Mouse (Mus musculus): ENCODE measurements around the gene Ndufc1.

DNA sequence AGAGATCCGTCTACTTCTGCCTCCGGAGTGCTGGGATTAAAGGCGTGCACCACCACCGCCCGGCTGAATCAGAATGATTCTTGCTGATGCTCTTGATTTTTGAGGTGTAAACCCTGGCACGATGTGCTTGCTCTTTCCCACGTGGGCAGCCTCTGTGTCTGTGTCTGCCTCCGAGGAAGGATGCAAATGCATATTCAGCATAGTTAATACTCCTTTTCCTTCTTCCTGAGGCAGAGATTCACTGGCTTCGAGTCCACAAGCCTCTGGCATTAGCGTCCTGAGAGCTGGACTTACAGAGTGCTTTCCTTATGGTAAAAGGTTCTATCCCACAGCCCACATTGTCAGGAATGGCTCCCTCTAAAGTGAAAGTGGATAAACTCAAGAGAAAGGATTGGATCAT lies 8.1 kb downstream of the Ndufc1 start:
- TF ChIP-seq TAL1 (IDR thresholded peaks at IDR 0.05; ENCODE audit: low read length) (no peak), GATA1 (IDR thresholded peaks at IDR 0.05; ENCODE audit: low read length) (no peak)
